Mouse (Mus musculus) right cerebral cortex, postnatal 25 days (tissue): Measurements from ENCODE around the gene Pdgfa.
A peak's percentile ranks its signal among the peaks of the same experiment; 100 is the strongest.

ENCODE experiments used
- DNase-seq: peaks from one replicate; pipeline ENCODE4 v3.0.0; 2022

The Pdgfa gene

GRCm38 (mm10) chr5:138997171-138997788 lies at the start of gene Pdgfa:
Pdgfa (minus strand) TSS chr5:138997370.
- peak; percentile 40 for DNase-seq

GRCm38 (mm10) chr5:139046636-139047035 lies 49.5 kb upstream of the Pdgfa start:
- DNase-seq, result no peak

GRCm38 (mm10) chr5:139043546-139043945 lies 46.4 kb upstream of the Pdgfa start:
- DNase-seq, result no peak

- no peak for DNase-seq
These were observed 45.1 kb upstream of the Pdgfa start for GRCm38 (mm10) chr5:139042299-139042698.

GRCm38 (mm10) chr5:139035171-139035570 lies 38.0 kb upstream of the Pdgfa start:
- no peak for DNase-seq

- DNase-seq, result no peak
These were observed 37.6 kb upstream of the Pdgfa start for GRCm38 (mm10) chr5:139034746-139035145.

- no peak for DNase-seq
These were observed 36.5 kb upstream of the Pdgfa start for GRCm38 (mm10) chr5:139033406-139034317.

GRCm38 (mm10) chr5:139027603-139028002 lies 30.4 kb upstream of the Pdgfa start:
- DNase-seq, result no peak

- DNase-seq, result no peak
These were observed 27.4 kb upstream of the Pdgfa start for GRCm38 (mm10) chr5:139024351-139025105.

- no peak for DNase-seq
These were observed 23.4 kb upstream of the Pdgfa start for GRCm38 (mm10) chr5:139020595-139020994.

- DNase-seq, result peak; percentile 22
These were observed 20.4 kb upstream of the Pdgfa start for GRCm38 (mm10) chr5:139017371-139018124.

GRCm38 (mm10) chr5:139015097-139015496 lies 17.9 kb upstream of the Pdgfa start:
- DNase-seq, result no peak

- DNase-seq, result no peak
These were observed 13.5 kb upstream of the Pdgfa start for GRCm38 (mm10) chr5:139010649-139011048.

- DNase-seq, result no peak
These were observed 10.1 kb upstream of the Pdgfa start for GRCm38 (mm10) chr5:139007141-139007775.

- DNase-seq, result no peak
These were observed 7.4 kb upstream of the Pdgfa start for GRCm38 (mm10) chr5:139004588-139004987.

- DNase-seq, result no peak
These were observed 2.5 kb upstream of the Pdgfa start for GRCm38 (mm10) chr5:138999716-139000115.

GRCm38 (mm10) chr5:138997936-138998580 lies 888 bp upstream of the Pdgfa start:
- DNase-seq, result peak; percentile 30

GRCm38 (mm10) chr5:138996322-138997073 lies 672 bp downstream of the Pdgfa start:
- DNase-seq, result peak; percentile 47

GRCm38 (mm10) chr5:138995721-138996311 lies 1.4 kb downstream of the Pdgfa start:
- peak; percentile 74 for DNase-seq
